Mouse (Mus musculus) lung, postnatal 0 days (tissue): ENCODE measurements around the gene Zfp449.

Source experiments
- CTCF ChIP-seq: IDR thresholded peaks from 2 replicates; pipeline ENCODE4 v1.5.1; 2016; ENCODE audit warnings: antibody characterized with exemption, mild to moderate bottlenecking
- EP300 ChIP-seq: IDR thresholded peaks from 2 replicates; pipeline ENCODE4 v1.6.1; 2016; ENCODE audit warnings: antibody characterized with exemption, mild to moderate bottlenecking, control low read depth

GRCm38 (mm10) chrX:56322096-56322495 is 24.1 kb upstream of the Zfp449 start:
- TF ChIP-seq CTCF (no peak), EP300 (no peak)
